Mouse (Mus musculus) frontal cortex, postnatal 10 days (tissue): ENCODE results near the gene D430041D05Rik.

ENCODE experiments used
- DNase-seq, 2 experiments: peaks; one replicate each; pipeline ENCODE4 v3.0.0; 2022; ENCODE audit warnings: low spot score in 2 of 2, mixed read lengths in 1 of 2

D430041D05Rik gene

GRCm38 (mm10) chr2:104410963-104411545 is at the start of gene D430041D05Rik:
D430041D05Rik (minus strand) TSS chr2:104411013.
- no peak for DNase-seq

- no peak for DNase-seq
Measured at GRCm38 (mm10) chr2:104460021-104460420, 49.2 kb upstream of the D430041D05Rik start.

DNA sequence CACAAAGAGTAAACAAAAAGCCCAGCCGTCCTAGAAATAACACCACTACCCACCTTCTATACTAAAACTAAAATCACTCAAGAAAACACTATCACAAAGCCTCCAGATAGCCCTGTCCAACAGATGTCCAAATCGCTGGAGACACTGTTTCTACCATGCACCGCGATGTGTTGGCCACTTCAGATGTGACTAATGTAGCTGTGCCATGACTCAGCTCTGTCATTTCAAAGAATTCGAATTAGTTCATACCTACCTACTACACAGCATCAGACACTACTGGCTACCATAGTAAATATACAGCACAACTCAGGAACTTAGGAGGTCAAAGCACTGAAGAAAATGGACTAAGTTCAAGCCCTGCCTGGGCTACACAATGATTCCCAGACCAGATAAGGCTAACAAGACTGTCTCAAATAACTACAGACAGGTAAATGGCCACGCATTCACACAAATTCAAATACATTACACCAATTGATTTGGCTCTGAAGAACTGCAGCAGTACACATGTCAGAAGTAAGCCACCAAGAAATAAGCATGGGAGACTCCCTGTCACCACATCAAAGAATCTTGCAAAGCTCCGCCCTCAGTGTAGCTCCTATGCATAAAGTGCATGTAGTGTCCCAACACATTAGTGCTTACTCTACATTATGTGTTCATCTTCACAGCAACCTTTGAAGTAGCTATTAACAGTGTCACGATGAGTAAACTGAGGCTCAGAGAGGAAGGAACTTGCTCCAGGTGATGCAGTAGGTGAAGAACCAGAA is 47.9 kb upstream of the D430041D05Rik start:
- no peak for DNase-seq

DNA sequence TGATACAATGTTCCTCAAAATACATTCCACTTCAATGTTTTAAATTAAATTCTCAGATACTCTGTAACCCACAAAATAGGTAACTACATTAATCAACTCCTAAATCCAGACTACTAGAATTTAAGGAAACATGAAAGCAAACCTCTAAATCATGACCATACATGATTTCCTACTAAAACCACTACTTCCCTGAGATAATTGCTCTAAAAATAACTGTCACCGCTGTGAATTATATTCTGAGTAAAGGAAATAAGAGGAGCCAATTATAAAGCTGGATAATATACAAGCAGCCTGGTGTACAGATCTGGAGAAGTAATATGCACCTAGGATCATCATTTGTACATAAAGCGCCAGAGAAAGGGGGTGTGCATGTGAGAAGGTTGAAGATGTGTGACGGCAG is 46.3 kb upstream of the D430041D05Rik start:
- DNase-seq, result no peak

GRCm38 (mm10) chr2:104450685-104451084 is 39.9 kb upstream of the D430041D05Rik start:
- DNase-seq, result no peak

DNA sequence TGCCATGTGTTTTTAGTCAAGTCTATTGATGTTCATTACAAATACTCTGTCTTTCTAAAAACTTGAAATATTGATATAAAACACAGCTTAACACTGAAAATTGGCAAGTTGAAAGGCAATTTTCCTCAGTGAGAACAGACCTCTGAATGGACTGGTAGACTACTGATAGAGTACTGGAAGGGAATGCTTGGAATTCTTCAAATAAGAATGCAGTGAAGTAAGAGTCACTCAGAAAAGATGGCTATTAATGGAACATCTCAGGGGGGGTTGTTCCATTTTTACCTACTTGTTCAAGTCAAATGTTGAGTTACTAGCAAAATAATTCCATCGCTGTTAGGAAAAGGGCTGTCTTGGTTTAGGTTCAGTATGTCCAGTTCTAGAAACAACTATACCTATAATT is 38.4 kb upstream of the D430041D05Rik start:
- no peak for DNase-seq

GRCm38 (mm10) chr2:104448201-104448600 is 37.4 kb upstream of the D430041D05Rik start:
- no peak for DNase-seq

DNA sequence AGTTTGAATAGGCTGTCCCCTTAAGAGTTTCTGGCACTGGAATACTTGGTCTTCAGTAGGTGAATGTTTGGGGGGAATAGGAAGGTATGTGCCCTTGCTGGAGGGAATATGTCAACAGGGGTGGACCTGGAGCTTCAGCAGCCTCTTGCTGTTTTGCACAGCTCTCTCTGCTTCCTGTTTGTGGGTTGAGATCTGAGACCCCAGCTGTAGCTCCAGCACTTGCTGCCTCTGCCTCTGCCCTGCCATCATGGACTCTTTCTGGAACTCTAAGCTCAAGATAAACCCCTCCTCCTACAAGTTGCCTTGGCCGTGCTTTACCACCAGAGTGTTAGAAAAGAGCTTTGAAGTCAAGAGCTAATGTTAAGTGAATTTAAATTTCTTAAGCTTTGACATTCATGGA is 35.2 kb upstream of the D430041D05Rik start:
- no peak for DNase-seq

DNA sequence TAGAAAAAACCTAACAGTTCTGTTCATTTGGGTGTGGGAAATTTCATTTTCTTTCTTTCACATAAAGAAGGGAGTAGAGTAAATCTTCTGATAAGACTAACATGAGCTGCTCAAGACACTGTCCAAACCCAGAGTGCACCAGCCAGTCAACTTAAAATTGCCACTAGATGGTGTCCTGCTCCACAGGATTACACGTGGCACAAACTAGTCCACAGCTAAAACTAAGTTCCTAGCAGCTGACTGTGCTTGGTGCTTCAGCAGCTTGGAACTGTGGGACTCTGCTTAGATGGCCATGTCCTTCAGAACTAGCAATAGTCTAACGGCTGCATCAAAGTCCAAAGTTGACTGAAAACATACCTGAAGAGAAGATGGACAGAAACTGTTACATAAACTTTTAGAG is 34.0 kb upstream of the D430041D05Rik start:
- peak; percentile 22 to 53 for DNase-seq

DNA sequence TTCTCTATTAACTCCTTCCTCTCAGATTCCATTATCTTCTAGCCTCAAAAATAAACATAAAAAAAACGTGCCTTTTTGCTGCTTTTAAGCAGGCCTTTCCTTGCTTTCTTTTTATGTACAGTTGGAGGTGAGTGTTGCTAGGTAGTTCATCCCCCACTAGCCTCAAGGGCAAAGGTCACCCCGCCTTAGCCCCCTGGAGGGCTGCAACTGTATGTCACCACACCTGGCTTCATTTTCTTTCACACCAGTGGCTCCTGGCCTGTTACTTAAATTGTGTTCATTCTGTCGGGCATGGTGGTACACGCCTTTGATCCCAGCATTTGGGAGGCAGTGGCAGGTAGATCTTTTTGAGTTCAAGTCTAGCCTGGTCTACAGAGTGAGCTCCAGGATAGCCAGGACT is 31.5 kb upstream of the D430041D05Rik start:
- DNase-seq, result no peak

DNA sequence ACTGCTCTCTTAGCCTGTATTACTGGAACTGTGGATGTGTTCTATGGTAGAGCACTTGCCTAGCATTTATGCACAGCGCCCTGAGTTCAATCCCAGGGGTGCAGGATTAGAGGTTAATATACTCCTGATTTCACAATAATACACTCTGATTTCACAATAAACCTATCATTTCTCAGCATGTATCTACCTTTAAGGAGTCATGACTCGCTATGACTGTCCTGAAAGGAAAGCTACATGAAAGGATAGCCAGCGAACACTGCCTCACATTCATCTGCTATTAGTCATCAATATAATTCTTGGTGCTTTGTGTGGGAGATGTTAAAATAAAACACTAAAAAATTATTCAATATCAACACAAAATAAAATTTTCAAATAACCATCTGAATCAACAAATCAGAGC is 25.4 kb upstream of the D430041D05Rik start:
- DNase-seq, result no peak

- no peak for DNase-seq
Measured at GRCm38 (mm10) chr2:104431067-104431466, 20.3 kb upstream of the D430041D05Rik start.

GRCm38 (mm10) chr2:104430566-104430965 is 19.8 kb upstream of the D430041D05Rik start:
- no peak for DNase-seq

- no peak for DNase-seq
Measured at GRCm38 (mm10) chr2:104426112-104426511, 15.3 kb upstream of the D430041D05Rik start.

DNA sequence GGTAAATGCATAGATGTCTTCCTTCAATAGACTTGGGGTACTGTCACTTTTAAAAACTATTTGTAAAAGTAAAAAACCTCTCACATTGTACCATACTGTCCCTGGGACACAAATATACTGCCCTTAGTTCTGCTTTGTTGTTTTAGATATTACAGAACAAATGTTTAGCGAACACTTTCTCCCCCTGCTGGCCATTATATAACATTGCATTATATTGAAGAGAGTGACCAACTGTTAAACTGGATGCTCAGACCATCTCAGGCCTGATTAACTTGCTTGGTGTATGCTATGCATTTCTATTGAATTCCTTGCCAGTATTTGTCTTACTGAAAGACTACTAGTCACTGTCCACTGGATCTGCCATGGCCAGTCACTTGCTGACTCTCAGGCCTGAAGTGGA is 11.4 kb upstream of the D430041D05Rik start:
- DNase-seq, result no peak

GRCm38 (mm10) chr2:104420805-104421204 is 10.0 kb upstream of the D430041D05Rik start:
- no peak for DNase-seq

- DNase-seq, result no peak
Measured at GRCm38 (mm10) chr2:104419999-104420398, 9.2 kb upstream of the D430041D05Rik start.

DNA sequence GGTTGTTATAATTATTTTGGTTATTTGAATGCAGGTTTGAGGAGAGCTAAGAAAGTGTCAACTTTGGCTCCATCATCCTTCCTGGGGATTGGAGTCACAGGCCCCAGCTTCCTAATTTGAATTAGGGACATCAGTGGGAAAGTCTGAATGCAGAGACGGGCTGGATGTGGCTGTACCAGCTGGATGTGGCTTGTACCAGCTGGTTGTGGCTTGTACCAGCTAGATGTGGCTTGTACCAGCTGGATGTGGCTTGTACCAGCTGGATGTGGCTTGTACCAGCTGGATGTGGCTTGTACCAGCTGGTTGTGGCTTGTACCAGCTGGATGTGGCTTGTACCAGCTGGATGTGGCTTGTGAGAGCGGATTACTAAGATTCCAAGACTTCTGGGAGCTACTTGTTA is 8.6 kb upstream of the D430041D05Rik start:
- DNase-seq, result no peak

GRCm38 (mm10) chr2:104413011-104413410 is 2.2 kb upstream of the D430041D05Rik start:
- DNase-seq, result no peak

- DNase-seq, result no peak
Measured at GRCm38 (mm10) chr2:104412496-104412895, 1.7 kb upstream of the D430041D05Rik start.

DNA sequence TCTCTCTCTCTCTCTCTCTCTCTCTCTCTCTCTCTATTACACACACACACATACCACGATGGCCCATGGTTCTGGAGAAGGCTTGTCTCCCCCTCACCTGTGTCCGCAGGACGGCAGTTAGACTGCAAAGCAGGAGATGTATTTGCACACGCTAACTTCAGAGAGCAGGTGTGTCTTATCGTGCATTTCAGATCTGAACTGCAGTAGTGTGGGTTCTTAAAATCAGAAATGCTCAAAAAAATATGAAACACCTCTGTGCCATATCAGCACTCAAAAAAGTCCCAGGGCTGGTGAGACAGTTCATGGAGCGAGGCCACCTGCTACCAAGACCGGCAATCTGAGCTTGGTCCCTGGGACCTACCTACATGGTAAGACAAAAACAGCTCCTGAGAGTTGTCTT is 993 bp upstream of the D430041D05Rik start:
- no peak for DNase-seq

DNA sequence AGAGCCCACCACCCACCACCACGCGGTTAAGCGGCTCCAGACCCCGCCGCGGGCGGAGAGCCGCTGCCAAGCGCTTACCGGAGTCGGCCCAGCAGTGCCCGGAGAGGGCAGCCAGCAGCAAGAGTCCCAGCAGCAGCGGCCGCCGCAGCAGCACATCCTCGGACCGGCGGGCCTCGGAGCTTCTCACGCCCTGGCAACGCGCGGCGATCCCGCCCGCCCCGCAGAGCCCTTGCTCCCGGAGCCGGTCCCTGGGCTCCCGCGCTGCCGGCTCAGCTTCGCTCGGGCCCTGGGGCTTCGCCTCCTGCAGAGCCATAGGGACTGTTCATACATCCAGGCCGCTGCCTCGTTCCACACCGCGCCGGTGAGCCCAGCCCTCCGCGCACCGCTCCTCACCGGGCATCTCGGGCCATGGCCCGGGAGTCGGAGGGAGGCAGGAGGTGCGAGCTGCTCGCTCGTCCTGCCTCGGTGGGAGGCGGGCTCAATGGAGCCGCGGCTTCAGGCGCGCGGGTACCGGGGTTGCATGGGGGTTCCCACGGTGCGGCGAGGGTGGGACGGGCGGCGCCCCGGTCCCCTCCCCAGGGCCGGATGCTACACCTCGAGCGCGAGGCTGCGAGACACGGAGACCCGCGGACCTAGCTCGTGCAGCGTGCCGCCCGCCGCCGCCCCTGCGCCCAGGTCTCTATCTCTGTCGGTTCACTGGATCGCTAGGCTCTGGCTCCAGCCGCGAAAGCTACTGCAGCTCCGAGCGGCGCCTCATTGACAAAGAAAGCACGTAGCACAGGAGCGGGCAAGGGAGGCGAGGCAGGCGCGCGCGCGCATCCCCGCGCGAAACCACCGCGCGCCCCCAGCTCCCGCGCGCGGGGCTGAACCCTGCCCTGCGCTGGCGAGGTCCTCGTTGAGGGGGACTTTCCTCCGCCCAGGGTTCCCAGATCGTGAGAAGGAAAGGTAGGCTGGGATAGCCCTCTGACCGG is 677 bp downstream of the D430041D05Rik start:
- peak; percentile 32 to 54 for DNase-seq
